Mouse (Mus musculus) kidney, embryonic 14.5 days (tissue): ENCODE measurements around the gene Dnmt3a. TPM values are rescaled to one million over a fixed set of nuclear protein-coding genes. Genes with fewer than 3 reads are reported as not detected.

Source experiments
- ATAC-seq: fragments of 200-750 bp; cut with Nextera tagmentation; 2 replicates; pipeline ENCODE4 v1.8.0; 2017; ENCODE audit warnings: moderate number of reproducible peaks, mild to moderate bottlenecking, moderate TSS enrichment, moderate library complexity; ENCODE audit not compliant: low FRiP score, low TSS enrichment
- H3K27ac ChIP-seq: fragments of 300-500 bp; sonication (generic); 2 replicates; pipeline ENCODE4 v1.5.1; 2014; ENCODE audit warnings: low read depth, mild to moderate bottlenecking, low read length, moderate library complexity, mixed read lengths
- H3K27me3 ChIP-seq: fragments of 300-500 bp; sonication (generic); 2 replicates; pipeline ENCODE4 v1.6.1; 2014; ENCODE audit warnings: mild to moderate bottlenecking, low read length; ENCODE audit not compliant: control insufficient read depth, insufficient read depth
- H3K36me3 ChIP-seq: fragments of 300-500 bp; sonication (generic); 2 replicates; pipeline ENCODE4 v1.6.1; 2014; ENCODE audit warnings: low read length, mixed read lengths; ENCODE audit not compliant: control insufficient read depth, insufficient read depth
- H3K4me1 ChIP-seq: fragments of 300-500 bp; sonication (generic); 2 replicates; pipeline ENCODE4 v1.6.1; 2014; ENCODE audit warnings: low read length, mixed read lengths; ENCODE audit not compliant: control insufficient read depth, insufficient read depth
- H3K4me2 ChIP-seq: fragments of 300-500 bp; sonication (generic); replicated peaks from 2 replicates; pipeline ENCODE4 v1.6.1; 2014; ENCODE audit warnings: low read depth, mild to moderate bottlenecking, low read length
- H3K4me3 ChIP-seq: fragments of 300-500 bp; sonication (generic); 2 replicates; pipeline ENCODE4 v1.5.1; 2014; ENCODE audit warnings: mild to moderate bottlenecking, low read length
- H3K9ac ChIP-seq: fragments of 300-500 bp; sonication (generic); 2 replicates; pipeline ENCODE4 v1.6.1; 2014; ENCODE audit warnings: low read depth, mild to moderate bottlenecking, low read length, moderate library complexity
- H3K9me3 ChIP-seq: fragments of 300-500 bp; sonication (generic); 2 replicates; pipeline ENCODE4 v1.6.1; 2016; ENCODE audit warnings: low read length; ENCODE audit not compliant: control insufficient read depth
- WGBS: fragments of 180-500 bp; shearing (Covaris S2); extraction: QIAGEN DNeasy Blood & Tissue Kit; methylation state at CpG from one replicate; pipeline ENCODE4 v1.1.7; 2014; 5-methylcytosine and 5-hydroxymethylcytosine counted together
- polyA plus RNA-seq: library from polyadenylated mRNA; unstranded; fragments of >200 nt; fragmentation: Nextera tagmentation; extraction: Ambion mirVana; gene quantifications from 2 replicates; pipeline ENCODE4 v1.2.1, GENCODE M21; 2014

The Dnmt3a gene
- polyA plus RNA-seq, 1 experiment from 2014 or later = 87.9 TPM

DNA sequence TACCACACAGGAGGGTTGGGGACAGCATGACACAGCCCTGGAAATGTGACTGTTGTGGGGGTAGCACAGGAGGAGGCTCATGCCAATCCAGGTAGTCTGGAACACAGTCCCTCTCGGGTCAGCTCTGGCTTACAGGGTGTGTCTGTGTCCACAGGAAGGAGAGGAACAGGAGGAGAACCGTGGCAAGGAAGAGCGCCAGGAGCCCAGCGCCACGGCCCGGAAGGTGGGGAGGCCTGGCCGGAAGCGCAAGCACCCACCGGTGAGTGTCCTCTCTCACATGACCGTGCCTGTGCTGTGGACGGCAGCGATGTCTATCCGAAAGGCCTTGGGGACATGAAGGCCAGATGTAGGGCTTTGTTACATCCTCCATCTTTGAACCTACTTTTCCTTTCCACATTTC, 43.7 kb downstream of the Dnmt3a start:
- WGBS = 89% methylated on average over 13 of the region's 13 CpGs
- peaks cover 17% of the 10 kb centered on the region for H3K4me1 ChIP-seq
- H3K9me3 ChIP-seq = no peaks in the 10 kb centered on the region
- peak overlapping the region; percentile 73; the same call in 1 of the 2 replicates for H3K27ac ChIP-seq
- no peak overlapping the region for H3K9ac ChIP-seq
- H3K27me3 ChIP-seq = no peaks in the 10 kb centered on the region
- no peak overlapping the region for H3K4me3 ChIP-seq
- ATAC-seq = no peak
- no peak overlapping the region for H3K4me2 ChIP-seq
- peaks cover 50% of the 10 kb centered on the region for H3K36me3 ChIP-seq

DNA sequence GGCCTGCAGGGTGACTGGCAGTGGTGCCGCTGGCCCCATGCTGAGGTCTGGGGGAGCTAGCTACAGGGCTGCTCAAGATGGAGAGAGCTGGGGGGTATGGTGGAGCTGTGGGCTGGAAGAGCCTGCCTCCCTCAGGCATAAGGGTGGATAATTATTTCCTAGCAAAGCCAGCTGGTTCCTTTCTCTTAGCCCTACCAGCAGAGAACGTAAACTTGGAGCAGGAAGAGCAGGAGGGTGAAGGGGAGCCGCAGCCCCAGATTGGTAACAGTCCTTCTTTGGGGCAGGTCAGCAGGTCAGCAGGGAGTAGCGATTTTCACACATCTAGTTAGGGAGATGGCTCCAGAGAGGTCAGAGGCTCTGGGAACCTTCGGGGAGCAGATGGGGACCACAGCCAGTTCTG, 44.4 kb downstream of the Dnmt3a start:
- peaks cover 23% of the 10 kb centered on the region for H3K4me1 ChIP-seq
- peak; percentile 79 for ATAC-seq
- no peak overlapping the region for H3K4me3 ChIP-seq
- WGBS = 12% methylated on average over 5 of the region's 5 CpGs
- no peak overlapping the region; the same call in 1 of the 2 replicates for H3K9ac ChIP-seq
- peaks cover 51% of the 10 kb centered on the region for H3K36me3 ChIP-seq
- no peak overlapping the region for H3K4me2 ChIP-seq
- no peaks in the 10 kb centered on the region for H3K27me3 ChIP-seq
- H3K9me3 ChIP-seq = no peaks in the 10 kb centered on the region
- peak overlapping the region; percentile 73 for H3K27ac ChIP-seq

DNA sequence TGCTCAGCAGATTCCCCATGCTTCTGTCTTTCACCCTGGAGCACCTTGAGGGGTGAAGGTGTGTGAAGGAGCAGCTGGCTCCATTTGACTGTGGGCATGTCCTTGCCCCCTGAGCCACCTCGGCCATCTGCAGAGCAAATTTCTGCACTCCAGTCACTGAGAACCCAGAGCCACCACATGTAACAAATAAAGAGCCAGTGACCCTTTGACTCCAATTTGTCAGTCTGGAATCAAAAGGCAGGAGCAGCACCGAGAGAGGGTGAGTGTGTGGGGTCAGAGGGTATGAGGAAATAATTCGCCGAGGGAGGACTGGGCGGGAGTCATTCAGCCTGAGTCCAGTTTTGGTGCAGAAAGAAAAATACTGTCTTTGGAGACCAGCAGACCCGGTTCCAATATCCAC, 44.9 kb downstream of the Dnmt3a start:
- no peak overlapping the region for H3K9ac ChIP-seq
- peaks cover 28% of the 10 kb centered on the region for H3K4me1 ChIP-seq
- no peaks in the 10 kb centered on the region for H3K9me3 ChIP-seq
- H3K27ac ChIP-seq = peak overlapping the region; percentile 24; the same call in 1 of the 2 replicates
- ATAC-seq = peak; percentile 53; the same call in 1 of the 2 replicates
- no peaks in the 10 kb centered on the region for H3K27me3 ChIP-seq
- no peak overlapping the region for H3K4me2 ChIP-seq
- WGBS = 15% methylated on average over 6 of the region's 6 CpGs
- H3K4me3 ChIP-seq = no peak overlapping the region
- peaks cover 48% of the 10 kb centered on the region for H3K36me3 ChIP-seq

DNA sequence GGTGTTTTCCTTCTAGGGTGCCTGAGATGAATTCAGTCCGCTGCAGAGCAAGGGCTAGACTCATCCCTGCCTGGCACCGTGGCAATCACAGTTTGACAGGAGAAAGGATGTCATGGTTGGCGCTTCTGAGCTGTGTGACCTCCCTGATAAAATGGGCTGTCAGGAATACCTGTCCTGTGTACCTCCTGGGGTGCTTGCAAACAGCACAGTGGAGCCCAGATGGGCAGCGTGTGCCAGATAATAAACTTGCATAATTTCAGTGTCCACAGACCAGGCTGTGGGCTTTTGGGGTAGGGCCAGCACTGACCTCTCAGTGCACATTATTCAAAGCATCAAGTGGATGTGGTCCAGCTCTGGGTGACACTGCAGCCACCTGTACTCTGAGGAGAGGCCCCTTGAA, 45.4 kb downstream of the Dnmt3a start:
- Histone ChIP-seq H3K4me3 (no peak overlapping the region), H3K9ac (no peak overlapping the region), H3K36me3 (peaks cover 44% of the 10 kb centered on the region), H3K27ac (peak overlapping the region; percentile 24; the same call in 1 of the 2 replicates), H3K4me2 (no peak overlapping the region), H3K9me3 (no peaks in the 10 kb centered on the region), H3K27me3 (no peaks in the 10 kb centered on the region), H3K4me1 (peaks cover 32% of the 10 kb centered on the region)
- 58% methylated on average over 4 of the region's 4 CpGs for WGBS
- no peak; the same call in 1 of the 2 replicates for ATAC-seq

DNA sequence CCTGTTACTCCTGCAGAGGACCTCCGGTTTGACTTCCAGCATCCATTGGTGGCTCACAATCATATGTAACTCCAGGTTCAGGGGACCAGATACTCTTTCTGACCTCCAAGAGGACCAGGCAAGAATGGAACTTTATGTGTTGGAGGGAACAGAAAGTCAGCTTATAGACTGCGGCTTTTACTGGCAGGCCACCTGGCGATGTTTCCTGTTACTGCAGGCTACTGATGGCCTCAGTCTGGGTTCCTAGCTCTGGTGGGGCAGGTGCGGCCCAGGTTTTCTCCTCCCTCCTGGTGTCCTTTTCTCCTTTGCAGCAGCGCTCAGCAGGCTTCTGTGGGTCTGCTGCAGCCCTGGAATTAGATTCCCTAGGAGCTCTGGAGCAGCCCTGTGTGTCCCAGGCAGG, 46.7 kb downstream of the Dnmt3a start:
- Histone ChIP-seq H3K4me2 (no peak overlapping the region), H3K36me3 (peaks cover 45% of the 10 kb centered on the region), H3K9me3 (no peaks in the 10 kb centered on the region), H3K27me3 (no peaks in the 10 kb centered on the region), H3K4me1 (peaks cover 42% of the 10 kb centered on the region), H3K27ac (0 out of 2 replicates have a peak overlapping the region, but pooled peaks have one; percentile 30), H3K9ac (no peak overlapping the region), H3K4me3 (no peak overlapping the region)
- WGBS = 67% methylated on average over 5 of the region's 5 CpGs
- ATAC-seq = no peak

DNA sequence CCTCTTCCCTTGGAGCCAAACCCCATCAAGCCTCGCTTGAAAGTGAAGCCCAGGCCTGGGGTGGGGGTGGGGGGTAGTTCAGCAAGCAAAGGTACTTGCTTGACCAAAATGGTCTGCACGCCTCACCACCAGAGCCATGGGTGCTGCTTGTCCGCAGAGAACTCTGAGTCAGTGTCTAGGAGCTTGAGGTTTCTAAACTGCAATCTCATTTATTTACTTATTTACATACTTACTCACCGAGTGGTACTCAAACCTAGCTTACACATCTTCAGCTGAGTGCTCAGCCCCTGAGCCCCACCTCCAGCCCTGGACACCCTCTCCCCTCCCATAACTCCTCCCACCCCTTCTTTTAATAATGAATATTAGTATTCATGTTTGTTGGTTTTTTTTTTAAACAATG, 48.6 kb downstream of the Dnmt3a start:
- Histone ChIP-seq H3K9ac (no peak overlapping the region), H3K4me3 (no peak overlapping the region), H3K36me3 (peaks cover 43% of the 10 kb centered on the region), H3K4me2 (no peak overlapping the region), H3K4me1 (peaks cover 43% of the 10 kb centered on the region), H3K9me3 (no peaks in the 10 kb centered on the region), H3K27ac (no peak overlapping the region), H3K27me3 (no peaks in the 10 kb centered on the region)
- ATAC-seq = no peak
- 73% methylated on average over 4 of the region's 4 CpGs for WGBS

DNA sequence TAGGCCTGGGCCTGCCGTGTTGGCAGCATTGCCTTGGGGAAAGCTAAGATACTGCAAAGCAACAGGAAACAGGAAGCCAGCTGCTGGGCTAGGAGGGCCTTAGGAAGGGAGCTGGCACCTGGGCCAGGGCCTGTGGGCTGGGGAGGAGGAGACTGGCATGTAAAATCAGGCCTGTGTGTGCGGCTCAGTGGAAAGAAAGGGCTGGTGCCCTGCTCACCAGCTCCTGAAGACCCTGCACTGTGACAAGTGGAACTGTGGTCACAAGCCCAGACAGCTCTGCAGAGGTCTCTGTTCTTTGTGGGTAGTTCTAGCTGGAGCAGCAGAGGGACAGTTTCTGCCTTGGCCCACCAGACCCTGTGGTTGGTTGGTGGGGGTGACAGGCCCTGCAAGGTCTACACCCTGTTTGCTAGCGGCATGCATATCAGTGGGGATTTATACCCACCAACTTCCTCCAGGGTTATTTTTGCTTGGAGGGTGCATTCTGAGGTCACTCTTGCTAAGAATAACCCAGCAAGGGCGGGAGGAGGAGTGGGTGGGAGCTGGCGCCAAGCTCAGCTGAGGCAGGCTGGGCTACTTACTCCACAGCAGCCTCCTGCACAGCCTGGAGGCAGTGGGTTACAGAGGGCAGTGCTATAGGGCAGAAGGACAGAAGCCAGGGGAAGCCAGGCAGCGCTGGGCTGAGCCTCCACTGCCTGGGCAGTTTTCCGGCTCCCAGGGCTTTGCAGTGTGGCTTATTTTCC, 50.1 kb downstream of the Dnmt3a start:
- peak; percentile 79 for ATAC-seq
- H3K4me3 ChIP-seq = no peak overlapping the region
- peaks cover 34% of the 10 kb centered on the region for H3K4me1 ChIP-seq
- peaks cover 34% of the 10 kb centered on the region for H3K36me3 ChIP-seq
- no peaks in the 10 kb centered on the region for H3K9me3 ChIP-seq
- H3K27ac ChIP-seq = peak overlapping the region; percentile 87
- H3K4me2 ChIP-seq = no peak overlapping the region
- H3K9ac ChIP-seq = no peak overlapping the region; the same call in 1 of the 2 replicates
- no peaks in the 10 kb centered on the region for H3K27me3 ChIP-seq
- 34% methylated on average over 7 of the region's 7 CpGs for WGBS

DNA sequence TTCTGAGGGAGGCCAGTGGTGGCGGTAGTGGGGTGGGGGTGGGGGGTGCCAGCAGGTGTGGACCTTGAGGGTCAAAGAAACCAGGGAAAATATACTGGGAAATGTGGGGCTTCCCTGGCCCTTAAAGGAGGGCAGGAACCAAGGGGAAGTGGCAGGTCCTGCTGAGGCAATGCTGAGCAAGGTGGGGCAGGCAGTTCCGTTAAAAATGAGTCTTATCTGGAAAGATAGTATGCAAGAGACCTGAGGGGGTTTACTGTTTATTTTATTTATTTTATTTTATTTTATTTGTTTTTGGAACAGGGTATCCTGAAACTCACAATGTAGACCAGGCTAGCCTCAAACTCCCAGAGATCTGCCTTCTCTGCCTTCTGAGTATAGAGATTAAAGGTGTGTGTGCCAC, 50.9 kb downstream of the Dnmt3a start:
- H3K4me2 ChIP-seq = no peak overlapping the region
- ATAC-seq = no peak
- H3K27ac ChIP-seq = peak overlapping the region; percentile 87; the same call in 1 of the 2 replicates
- peaks cover 32% of the 10 kb centered on the region for H3K4me1 ChIP-seq
- peaks cover 27% of the 10 kb centered on the region for H3K36me3 ChIP-seq
- no peak overlapping the region for H3K9ac ChIP-seq
- no peak overlapping the region for H3K4me3 ChIP-seq
- no peaks in the 10 kb centered on the region for H3K27me3 ChIP-seq
- H3K9me3 ChIP-seq = no peaks in the 10 kb centered on the region
- WGBS = 65% methylated on average over 2 of the region's 2 CpGs

DNA sequence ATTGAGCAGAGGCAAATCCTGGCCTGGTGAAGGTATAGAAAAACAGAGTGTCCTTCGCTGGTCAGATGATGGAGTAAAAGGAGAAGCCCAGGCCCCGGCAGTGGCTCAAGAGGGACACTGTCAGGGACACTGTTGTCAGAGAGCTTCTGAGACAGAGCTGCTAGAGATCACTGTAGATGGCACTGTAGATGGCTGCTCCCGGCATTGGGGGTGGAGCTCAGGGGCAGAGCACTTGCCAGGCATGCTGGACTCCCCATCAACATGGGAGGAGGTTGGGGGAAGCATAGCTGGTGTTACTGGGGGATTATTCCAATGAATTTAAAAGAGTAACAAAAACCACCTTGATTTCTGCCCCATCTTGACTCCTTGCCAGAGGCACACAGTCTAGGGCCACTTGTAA, 51.4 kb downstream of the Dnmt3a start:
- Histone ChIP-seq H3K36me3 (peaks cover 32% of the 10 kb centered on the region), H3K9ac (no peak overlapping the region), H3K4me2 (no peak overlapping the region), H3K4me1 (peaks cover 32% of the 10 kb centered on the region), H3K9me3 (no peaks in the 10 kb centered on the region), H3K4me3 (no peak overlapping the region), H3K27me3 (no peaks in the 10 kb centered on the region), H3K27ac (no peak overlapping the region)
- ATAC-seq = no peak
- WGBS = 77% methylated on average over 3 of the region's 3 CpGs
